Mouse (Mus musculus): Measurements from ENCODE around the gene Ice1. TPM values are rescaled to one million over a fixed set of nuclear protein-coding genes. Genes with fewer than 3 reads are reported as not detected.

The Ice1 gene
- polyA plus RNA-seq (2014; fragmentation: Nextera tagmentation; extraction: Ambion mirVana) = 26.8 and 28.4 TPM in 2 replicates

DNA sequence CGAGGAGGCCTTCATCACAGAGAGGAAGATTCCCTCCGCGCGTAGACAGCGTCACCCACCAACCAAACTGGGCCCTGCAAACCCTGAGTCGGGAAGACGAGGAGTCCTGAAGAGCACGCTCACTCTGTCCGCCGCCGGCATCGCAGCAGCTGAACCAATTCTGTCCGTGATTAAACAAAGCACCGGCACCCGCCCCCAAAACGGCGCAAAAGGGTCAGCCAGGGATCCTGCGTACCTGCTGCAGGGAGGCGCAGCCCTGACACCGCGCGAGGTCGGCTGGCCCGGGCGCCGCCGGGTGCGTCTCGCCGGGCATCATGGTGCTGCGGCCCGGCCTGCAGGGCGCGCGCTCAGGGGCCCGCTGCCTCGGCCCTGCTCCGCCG is at the start of gene Ice1:
Gene Ice1, minus strand, starts transcription at position 353 of the 380 bp plus-strand sequence.
- WGBS = 0% methylated on average over 29 of the region's 39 CpGs
- Histone ChIP-seq H3K27ac (ENCODE audit: low read depth, low read length) (peak within 1 kb of the TSS; percentile 76), H3K4me3 (ENCODE audit: low read depth, low read length) (peak within 1 kb of the TSS; percentile 90), H3K4me2 (replicated peaks; ENCODE audit: low read depth, low read length) (peak within 1 kb of the TSS; percentile 48), H3K36me3 (ENCODE audit: control insufficient read depth, insufficient read depth, low read length) (no peaks in the 10 kb centered on the region), H3K27me3 (ENCODE audit: control insufficient read depth, insufficient read depth, low read length) (no peaks in the 10 kb centered on the region; the same call in 1 of the 2 replicates), H3K4me1 (replicated peaks; ENCODE audit: control insufficient read depth, insufficient read depth, low read length) (no peaks in the 10 kb centered on the region; the same call in 1 of the 2 replicates), H3K9ac (ENCODE audit: low read depth, low read length) (peak within 1 kb of the TSS; percentile 90), H3K9me3 (ENCODE audit: control insufficient read depth, low read length) (no peaks in the 10 kb centered on the region)
- ATAC-seq (ENCODE audit: low FRiP score) = peak; percentile 63
- peak; percentile 64 for DNase-seq (ENCODE audit: low spot score)

DNA sequence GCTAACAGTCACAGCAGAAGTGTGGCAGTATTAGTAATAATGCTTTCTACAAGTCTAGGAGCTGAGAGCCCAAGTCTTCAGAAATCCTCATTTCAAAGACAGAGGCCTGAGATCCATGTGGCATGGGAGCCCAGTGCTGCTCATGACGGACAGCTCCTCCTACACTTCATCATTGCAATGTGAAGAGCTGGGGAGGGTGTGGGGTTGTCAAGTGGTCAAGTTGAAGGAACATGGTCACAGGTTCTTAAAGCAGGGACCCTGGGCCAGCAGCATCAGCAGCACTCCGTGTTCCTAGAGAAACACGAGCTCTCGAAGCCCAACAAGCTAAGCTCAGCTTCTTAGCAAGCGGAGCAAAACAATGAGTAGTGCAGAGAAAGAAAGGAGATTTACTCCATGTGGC is 48.4 kb upstream of the Ice1 start:
- Histone ChIP-seq H3K4me3 (ENCODE audit: low read depth, low read length) (no peak overlapping the region), H3K4me1 (replicated peaks; ENCODE audit: control insufficient read depth, insufficient read depth, low read length) (no peaks in the 10 kb centered on the region), H3K9ac (ENCODE audit: low read depth, low read length) (no peak overlapping the region), H3K27ac (ENCODE audit: low read depth, low read length) (no peak overlapping the region), H3K9me3 (ENCODE audit: control insufficient read depth, low read length) (no peaks in the 10 kb centered on the region), H3K27me3 (ENCODE audit: control insufficient read depth, insufficient read depth, low read length) (no peaks in the 10 kb centered on the region), H3K4me2 (replicated peaks; ENCODE audit: low read depth, low read length) (no peak overlapping the region), H3K36me3 (ENCODE audit: control insufficient read depth, insufficient read depth, low read length) (no peaks in the 10 kb centered on the region)
- DNase-seq (ENCODE audit: low spot score) (no peak), ATAC-seq (ENCODE audit: low FRiP score) (no peak)
- 80% methylated on average over 5 of the region's 5 CpGs for WGBS

DNA sequence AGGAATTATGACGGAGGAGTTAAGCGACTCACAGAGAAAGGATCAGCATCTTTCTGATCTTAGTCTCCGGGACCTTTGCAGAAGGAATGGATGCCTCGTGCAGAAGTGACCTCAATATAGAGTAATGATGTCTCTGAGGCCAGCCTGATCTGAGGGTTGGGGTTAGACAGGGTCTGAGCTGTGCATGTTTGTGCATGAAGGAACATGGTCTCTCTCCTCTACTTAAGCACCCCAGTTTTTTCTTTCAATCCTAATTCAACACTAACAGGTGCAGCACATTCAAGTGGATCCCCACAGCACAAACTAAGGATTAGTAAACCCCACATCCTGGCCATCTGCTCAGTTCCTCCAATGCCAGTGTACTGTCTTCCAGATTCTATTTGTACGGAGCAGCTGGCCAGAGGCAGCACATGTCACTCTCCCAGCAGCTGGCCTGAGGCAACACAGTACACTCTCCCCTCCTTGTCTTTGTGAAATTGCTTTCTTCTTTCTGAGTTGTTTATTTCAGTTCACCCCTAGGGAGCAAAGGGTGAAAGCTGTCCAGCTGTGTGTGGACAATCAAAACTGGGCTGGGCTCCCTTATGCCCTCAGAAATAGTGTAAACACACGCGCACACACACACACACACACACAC is 47.7 kb upstream of the Ice1 start:
- Histone ChIP-seq H3K9me3 (ENCODE audit: control insufficient read depth, low read length) (no peaks in the 10 kb centered on the region), H3K4me3 (ENCODE audit: low read depth, low read length) (no peak overlapping the region), H3K27ac (ENCODE audit: low read depth, low read length) (no peak overlapping the region), H3K27me3 (ENCODE audit: control insufficient read depth, insufficient read depth, low read length) (no peaks in the 10 kb centered on the region), H3K36me3 (ENCODE audit: control insufficient read depth, insufficient read depth, low read length) (no peaks in the 10 kb centered on the region), H3K4me2 (replicated peaks; ENCODE audit: low read depth, low read length) (no peak overlapping the region), H3K9ac (ENCODE audit: low read depth, low read length) (no peak overlapping the region), H3K4me1 (replicated peaks; ENCODE audit: control insufficient read depth, insufficient read depth, low read length) (no peaks in the 10 kb centered on the region)
- peak; percentile 24 for DNase-seq (ENCODE audit: low spot score)
- 69% methylated on average over 7 of the region's 7 CpGs for WGBS
- ATAC-seq (ENCODE audit: low FRiP score) = no peak

DNA sequence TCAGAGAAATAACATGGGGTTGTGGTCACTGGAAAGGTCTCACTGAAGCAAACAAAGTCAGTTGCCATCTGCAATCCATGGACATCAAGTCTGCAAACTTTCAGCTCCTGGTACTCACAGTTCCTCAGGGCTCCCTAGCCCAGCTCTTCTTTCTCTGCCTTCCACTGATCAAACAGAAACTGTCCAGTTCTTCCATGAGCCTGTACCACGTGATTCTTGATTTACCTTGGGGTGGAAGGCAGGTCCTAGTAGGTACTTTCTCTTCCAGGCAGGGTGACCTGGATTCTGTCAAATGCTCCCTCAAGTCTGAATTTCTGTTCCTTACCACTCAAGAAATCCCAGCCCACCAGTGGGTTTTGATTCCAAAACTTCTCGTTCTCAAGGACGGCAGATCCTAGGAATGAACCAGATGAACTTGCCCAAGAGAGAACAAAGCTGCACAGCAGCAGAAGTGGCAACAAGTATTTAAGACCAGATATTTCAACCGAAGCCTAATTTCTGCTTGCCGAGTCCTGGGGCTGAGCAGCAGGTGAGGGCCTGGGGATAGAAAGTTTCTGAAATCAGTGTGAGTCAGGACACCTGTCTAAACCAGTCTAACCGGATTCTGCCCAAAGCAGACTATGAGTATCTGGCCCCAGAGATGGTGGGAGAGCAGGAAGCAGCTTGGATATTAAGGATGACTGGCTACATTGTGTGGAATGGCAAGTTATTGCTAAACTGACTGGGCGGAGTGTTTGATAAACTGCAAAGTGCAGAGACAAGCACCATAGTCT is 44.2 kb upstream of the Ice1 start:
- ATAC-seq (ENCODE audit: low FRiP score) (no peak), DNase-seq (ENCODE audit: low spot score) (no peak)
- H3K9me3 ChIP-seq (ENCODE audit: control insufficient read depth, low read length) = no peaks in the 10 kb centered on the region
- H3K36me3 ChIP-seq (ENCODE audit: control insufficient read depth, insufficient read depth, low read length) = no peaks in the 10 kb centered on the region
- H3K27ac ChIP-seq (ENCODE audit: low read depth, low read length) = no peak overlapping the region
- no peak overlapping the region for H3K4me2 ChIP-seq (replicated peaks; ENCODE audit: low read depth, low read length)
- no peaks in the 10 kb centered on the region for H3K27me3 ChIP-seq (ENCODE audit: control insufficient read depth, insufficient read depth, low read length)
- H3K4me1 ChIP-seq (replicated peaks; ENCODE audit: control insufficient read depth, insufficient read depth, low read length) = no peaks in the 10 kb centered on the region
- H3K9ac ChIP-seq (ENCODE audit: low read depth, low read length) = no peak overlapping the region
- WGBS = 86% methylated on average over 7 of the region's 7 CpGs
- no peak overlapping the region for H3K4me3 ChIP-seq (ENCODE audit: low read depth, low read length)

DNA sequence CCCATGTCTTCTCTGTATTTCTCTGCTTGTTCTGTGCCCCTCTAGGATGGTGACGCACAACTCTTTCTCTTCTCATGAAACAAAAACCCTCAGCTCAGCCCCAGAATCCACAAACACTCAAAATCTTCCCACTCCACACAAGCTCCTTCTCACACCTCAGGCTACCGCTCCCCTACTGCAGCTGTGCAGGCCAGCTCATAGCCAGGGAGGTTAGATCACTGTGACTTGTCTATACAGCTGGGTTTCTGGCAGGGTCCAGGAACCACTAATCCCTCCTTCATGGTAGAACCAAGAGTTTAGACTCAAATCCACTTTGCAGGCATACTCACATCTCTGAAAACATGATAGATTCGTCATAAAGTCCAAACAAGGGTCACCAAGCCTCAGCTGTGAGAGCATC is 42.9 kb upstream of the Ice1 start:
- ATAC-seq (ENCODE audit: low FRiP score) (no peak), DNase-seq (ENCODE audit: low spot score) (no peak)
- no peak overlapping the region for H3K27ac ChIP-seq (ENCODE audit: low read depth, low read length)
- no peak overlapping the region for H3K4me3 ChIP-seq (ENCODE audit: low read depth, low read length)
- 95% methylated on average over 3 of the region's 3 CpGs for WGBS
- H3K9ac ChIP-seq (ENCODE audit: low read depth, low read length) = no peak overlapping the region
- H3K9me3 ChIP-seq (ENCODE audit: control insufficient read depth, low read length) = no peaks in the 10 kb centered on the region
- no peaks in the 10 kb centered on the region for H3K27me3 ChIP-seq (ENCODE audit: control insufficient read depth, insufficient read depth, low read length)
- no peak overlapping the region for H3K4me2 ChIP-seq (replicated peaks; ENCODE audit: low read depth, low read length)
- H3K36me3 ChIP-seq (ENCODE audit: control insufficient read depth, insufficient read depth, low read length) = no peaks in the 10 kb centered on the region
- H3K4me1 ChIP-seq (replicated peaks; ENCODE audit: control insufficient read depth, insufficient read depth, low read length) = no peaks in the 10 kb centered on the region

DNA sequence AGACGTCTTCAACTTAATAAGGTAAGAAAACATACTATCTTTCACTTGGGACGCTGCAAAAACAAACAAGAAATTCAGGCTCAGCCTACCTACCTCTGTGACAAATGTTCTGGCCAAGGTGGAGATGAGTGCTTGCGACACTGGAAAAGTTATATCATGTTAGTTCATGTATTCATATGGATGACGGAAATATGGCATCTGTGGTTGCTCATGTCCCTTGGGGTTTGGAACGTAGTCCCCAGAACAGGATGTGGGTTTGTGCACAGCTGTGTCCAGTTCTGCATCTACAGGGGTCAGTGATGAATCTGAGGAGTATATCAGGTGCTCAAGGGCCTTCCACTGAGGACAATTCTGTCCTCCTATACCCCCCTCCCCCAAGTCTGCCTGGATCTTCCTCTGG is 40.3 kb upstream of the Ice1 start:
- no peaks in the 10 kb centered on the region for H3K9me3 ChIP-seq (ENCODE audit: control insufficient read depth, low read length)
- 80% methylated on average over 5 of the region's 5 CpGs for WGBS
- no peak overlapping the region for H3K4me3 ChIP-seq (ENCODE audit: low read depth, low read length)
- no peaks in the 10 kb centered on the region for H3K4me1 ChIP-seq (replicated peaks; ENCODE audit: control insufficient read depth, insufficient read depth, low read length)
- no peaks in the 10 kb centered on the region for H3K36me3 ChIP-seq (ENCODE audit: control insufficient read depth, insufficient read depth, low read length)
- H3K27me3 ChIP-seq (ENCODE audit: control insufficient read depth, insufficient read depth, low read length) = no peaks in the 10 kb centered on the region
- ATAC-seq (ENCODE audit: low FRiP score) (no peak), DNase-seq (ENCODE audit: low spot score) (no peak)
- no peak overlapping the region for H3K9ac ChIP-seq (ENCODE audit: low read depth, low read length)
- no peak overlapping the region for H3K4me2 ChIP-seq (replicated peaks; ENCODE audit: low read depth, low read length)
- H3K27ac ChIP-seq (ENCODE audit: low read depth, low read length) = no peak overlapping the region

DNA sequence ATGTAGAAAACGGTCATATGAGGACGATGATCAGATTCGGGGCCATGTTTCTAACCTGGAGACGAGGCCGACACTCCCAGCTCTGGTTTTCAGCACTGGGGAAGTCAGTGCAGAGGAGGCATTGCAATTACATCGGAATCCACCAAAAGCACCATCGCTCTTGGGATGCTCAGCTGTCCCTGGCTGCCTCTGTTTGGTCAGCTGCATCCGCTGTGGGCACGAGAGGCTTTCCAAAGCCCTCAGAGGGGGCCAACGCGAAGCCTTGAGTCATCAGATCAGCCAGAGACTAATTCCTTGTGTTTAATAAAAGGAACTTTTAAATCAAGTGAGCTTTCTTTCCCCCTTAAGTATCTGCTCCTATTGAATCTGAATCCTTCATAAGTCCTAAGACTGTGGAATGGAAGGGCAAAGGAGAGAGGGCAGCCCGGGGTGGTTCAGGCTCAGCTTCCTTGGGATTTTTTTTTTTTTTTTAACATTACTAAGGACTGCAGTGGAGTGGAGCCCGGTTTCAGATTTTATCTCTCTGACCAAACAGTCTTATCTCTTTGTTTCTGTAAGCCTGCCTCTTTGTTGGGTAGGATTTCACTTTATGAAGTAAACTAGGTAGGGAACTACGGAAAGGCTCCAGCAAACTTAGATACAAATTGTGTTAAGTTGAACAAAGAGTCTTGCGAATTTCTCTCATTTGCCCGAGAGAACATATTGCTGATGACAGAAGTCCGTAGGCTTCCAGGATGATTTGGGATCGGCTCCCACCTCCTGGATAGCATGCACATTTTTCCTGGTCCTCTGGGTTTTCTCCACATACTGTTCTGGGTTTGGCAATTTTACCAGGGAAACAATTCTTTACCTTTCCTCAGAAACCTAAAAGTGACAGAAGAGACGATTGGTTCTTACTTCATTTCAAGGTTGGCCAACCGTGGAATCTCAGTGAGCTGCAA is 39.1 kb upstream of the Ice1 start:
- Histone ChIP-seq H3K9ac (ENCODE audit: low read depth, low read length) (no peak overlapping the region), H3K4me3 (ENCODE audit: low read depth, low read length) (no peak overlapping the region), H3K4me1 (replicated peaks; ENCODE audit: control insufficient read depth, insufficient read depth, low read length) (no peaks in the 10 kb centered on the region), H3K27me3 (ENCODE audit: control insufficient read depth, insufficient read depth, low read length) (no peaks in the 10 kb centered on the region), H3K27ac (ENCODE audit: low read depth, low read length) (no peak overlapping the region), H3K9me3 (ENCODE audit: control insufficient read depth, low read length) (no peaks in the 10 kb centered on the region), H3K4me2 (replicated peaks; ENCODE audit: low read depth, low read length) (no peak overlapping the region), H3K36me3 (ENCODE audit: control insufficient read depth, insufficient read depth, low read length) (no peaks in the 10 kb centered on the region)
- no peak for ATAC-seq (ENCODE audit: low FRiP score)
- WGBS = 71% methylated on average over 20 of the region's 20 CpGs
- DNase-seq (ENCODE audit: low spot score) = no peak

DNA sequence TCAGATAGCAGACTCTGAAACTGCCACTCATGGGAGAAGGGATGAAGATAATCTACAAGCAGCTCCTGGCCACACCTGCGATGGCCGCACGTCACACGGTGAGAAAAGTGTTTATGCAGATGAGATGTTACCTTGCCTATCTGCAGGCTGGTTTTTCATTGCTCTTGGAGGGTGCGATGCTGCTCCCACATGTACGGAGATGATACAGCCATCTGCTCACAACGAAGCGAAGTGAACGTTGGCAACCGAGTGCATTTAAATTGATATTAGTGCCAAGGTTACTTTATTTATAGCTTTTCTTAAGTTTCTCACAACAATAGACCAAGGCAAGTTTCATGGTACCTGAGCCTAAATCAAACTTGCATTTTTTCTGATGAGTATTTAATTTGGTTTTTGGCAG is 37.6 kb upstream of the Ice1 start:
- Histone ChIP-seq H3K4me1 (replicated peaks; ENCODE audit: control insufficient read depth, insufficient read depth, low read length) (no peaks in the 10 kb centered on the region), H3K4me2 (replicated peaks; ENCODE audit: low read depth, low read length) (no peak overlapping the region), H3K9me3 (ENCODE audit: control insufficient read depth, low read length) (no peaks in the 10 kb centered on the region), H3K9ac (ENCODE audit: low read depth, low read length) (no peak overlapping the region), H3K4me3 (ENCODE audit: low read depth, low read length) (no peak overlapping the region), H3K27ac (ENCODE audit: low read depth, low read length) (no peak overlapping the region), H3K27me3 (ENCODE audit: control insufficient read depth, insufficient read depth, low read length) (no peaks in the 10 kb centered on the region), H3K36me3 (ENCODE audit: control insufficient read depth, insufficient read depth, low read length) (no peaks in the 10 kb centered on the region)
- DNase-seq (ENCODE audit: low spot score) (no peak), ATAC-seq (ENCODE audit: low FRiP score) (no peak)
- WGBS = 92% methylated on average over 10 of the region's 10 CpGs

Data from hindbrain, embryonic 11.5 days (tissue).